Mouse (Mus musculus): ENCODE data around the gene Hps3. TPM values are rescaled to one million over a fixed set of nuclear protein-coding genes. Genes with fewer than 3 reads are reported as not detected.

Hps3 gene
- 32.2 TPM for polyA plus RNA-seq (2014; fragmentation: Illumina TruSeq; extraction: RNeasy Lipid Tissue Mini Kit (QIAGEN cat#74804); ENCODE audit: low read depth, low replicate concordance)

GRCm38 (mm10) chr3:20034719-20035404 is at the start of gene Hps3:
TSS of gene Hps3 (minus strand) at chr3:20035315.

GRCm38 (mm10) chr3:20057306-20058196 is 22.4 kb upstream of the Hps3 start, which contains the start of gene Hltf:
TSS of gene Hltf (plus strand) at chr3:20057811.

GRCm38 (mm10) chr3:19956885-19957284 is 78.2 kb downstream of the Hps3 start, which contains the start of gene Cp:
TSS of gene Cp (plus strand) at chr3:19957054.

Other genes with a start within 250 kb of the Hps3 start
- 30.8 TPM for gene Cp, start 78.3 kb downstream of the Hps3 start, polyA plus RNA-seq (2014; fragmentation: Illumina TruSeq; extraction: RNeasy Lipid Tissue Mini Kit (QIAGEN cat#74804); ENCODE audit: low read depth, low replicate concordance)
- 90.4 TPM for gene Hltf, start 22.5 kb upstream of the Hps3 start, polyA plus RNA-seq (2014; fragmentation: Illumina TruSeq; extraction: RNeasy Lipid Tissue Mini Kit (QIAGEN cat#74804); ENCODE audit: low read depth, low replicate concordance)
- gene Gyg, start 120.0 kb upstream of the Hps3 start, polyA plus RNA-seq (2014; fragmentation: Illumina TruSeq; extraction: RNeasy Lipid Tissue Mini Kit (QIAGEN cat#74804); ENCODE audit: low read depth, low replicate concordance): 92.1 TPM
- gene Cpa3, start 206.9 kb upstream of the Hps3 start, polyA plus RNA-seq (2014; fragmentation: Illumina TruSeq; extraction: RNeasy Lipid Tissue Mini Kit (QIAGEN cat#74804); ENCODE audit: low read depth, low replicate concordance): 6.7 TPM
- gene Cpb1, start 240.4 kb upstream of the Hps3 start, polyA plus RNA-seq (2014; fragmentation: Illumina TruSeq; extraction: RNeasy Lipid Tissue Mini Kit (QIAGEN cat#74804); ENCODE audit: low read depth, low replicate concordance): 10.3 TPM

All from sigmoid colon, adult 10 weeks (tissue).